Mouse (Mus musculus) midbrain, embryonic 10.5 days (tissue): ENCODE measurements around the gene Mapre1. TPM values are rescaled to one million over a fixed set of nuclear protein-coding genes. Genes with fewer than 3 reads are reported as not detected.
A peak's percentile ranks its signal among the peaks of the same experiment; 100 is the strongest.
"Not testable (repeated sequence)": the region's sequence is repeated elsewhere in the genome, so short reads cannot be mapped to it uniquely, and the experiment has no call there.

Experiments used
- DNase-seq: peaks from one replicate; pipeline ENCODE4 v3.0.0-alpha.2; 2017; ENCODE audit warnings: low spot score
- H3K27ac ChIP-seq: fragments of 300-500 bp; sonication (generic); replicated peaks from 2 replicates; pipeline ENCODE4 v1.5.1; 2016; ENCODE audit warnings: mild to moderate bottlenecking
- H3K27me3 ChIP-seq: fragments of 300-500 bp; sonication (generic); 2 replicates; pipeline ENCODE4 v1.6.1; 2016; ENCODE audit warnings: low read depth, mild to moderate bottlenecking; ENCODE audit not compliant: poor library complexity, severe bottlenecking
- H3K36me3 ChIP-seq: fragments of 300-500 bp; sonication (generic); 2 replicates; pipeline ENCODE4 v1.6.1; 2016; ENCODE audit warnings: mild to moderate bottlenecking, moderate library complexity
- H3K4me1 ChIP-seq: fragments of 300-500 bp; sonication (generic); 2 replicates; pipeline ENCODE4 v1.6.1; 2016
- H3K4me3 ChIP-seq: fragments of 300-500 bp; sonication (generic); 2 replicates; pipeline ENCODE4 v1.5.1; 2016; ENCODE audit warnings: mild to moderate bottlenecking, moderate library complexity
- H3K9me3 ChIP-seq: fragments of 300-500 bp; sonication (generic); replicated peaks from 2 replicates; pipeline ENCODE4 v1.6.1; 2016; ENCODE audit warnings: mild to moderate bottlenecking
- whole genome bisulfite sequencing: fragments of 180-500 bp; shearing (Covaris S2); methylation state at CpG from one replicate; pipeline ENCODE4 v1.1.7; 2016; 5-methylcytosine and 5-hydroxymethylcytosine counted together
- polyA plus RNA-seq: library from polyadenylated mRNA; unstranded; fragments of >200 nt; fragmentation: Nextera tagmentation; extraction: Ambion mirVana; gene quantifications from 2 replicates; pipeline ENCODE4 v1.2.1, GENCODE M21; 2016

Mapre1 gene
- polyA plus RNA-seq, 1 experiment from 2014 or later = 354 TPM

- H3K9me3 ChIP-seq = no peaks in the 10 kb centered on the region
- WGBS = 96% methylated on average over 2 of the region's 2 CpGs
- no peak overlapping the region for H3K4me3 ChIP-seq
- H3K36me3 ChIP-seq = no peaks in the 10 kb centered on the region
- H3K27ac ChIP-seq = no peak overlapping the region
- 0 out of 2 replicates have a peak, but pooled peaks cover 3% of the 10 kb centered on the region for H3K27me3 ChIP-seq
- no peak for DNase-seq
- no peaks in the 10 kb centered on the region for H3K4me1 ChIP-seq
Measured at GRCm38 (mm10) chr2:153784668-153785067, 43.6 kb downstream of the Mapre1 start.

- H3K27ac ChIP-seq = no peak overlapping the region
- no peak overlapping the region for H3K4me3 ChIP-seq
- DNase-seq = no peak
Measured at GRCm38 (mm10) chr2:153793366-153793765, 52.3 kb downstream of the Mapre1 start.

GRCm38 (mm10) chr2:153795090-153795489 lies 54.0 kb downstream of the Mapre1 start:
- Histone ChIP-seq H3K27ac (no peak overlapping the region), H3K36me3 (no peaks in the 10 kb centered on the region), H3K4me1 (no peaks in the 10 kb centered on the region), H3K9me3 (no peaks in the 10 kb centered on the region), H3K4me3 (no peak overlapping the region), H3K27me3 (no peaks in the 10 kb centered on the region)
- WGBS = 72% methylated on average over 5 of the region's 5 CpGs
- no peak for DNase-seq

More at GRCm38 (mm10) chr2:153793366-153793765, 52.3 kb downstream of the Mapre1 start:
- Histone ChIP-seq H3K9me3 (no peaks in the 10 kb centered on the region), H3K36me3 (no peaks in the 10 kb centered on the region), H3K27me3 (no peaks in the 10 kb centered on the region), H3K4me1 (no peaks in the 10 kb centered on the region)

GRCm38 (mm10) chr2:153807464-153807863 lies 66.4 kb downstream of the Mapre1 start:
- not testable (repeated sequence) for H3K9me3 ChIP-seq, H3K4me3 ChIP-seq, H3K27ac ChIP-seq, H3K36me3 ChIP-seq, H3K4me1 ChIP-seq, H3K27me3 ChIP-seq
- DNase-seq = peak; percentile 58

- no peaks in the 10 kb centered on the region for H3K9me3 ChIP-seq
- DNase-seq = no peak
- H3K4me1 ChIP-seq = no peaks in the 10 kb centered on the region
- no peak overlapping the region for H3K4me3 ChIP-seq
- no peaks in the 10 kb centered on the region for H3K27me3 ChIP-seq
- H3K36me3 ChIP-seq = no peaks in the 10 kb centered on the region
- 81% methylated on average over 8 of the region's 8 CpGs for WGBS
- peak overlapping the region; percentile 38; the same call in 1 of the 2 replicates for H3K27ac ChIP-seq
Measured at GRCm38 (mm10) chr2:153808146-153808545, 67.1 kb downstream of the Mapre1 start.

- no peak overlapping the region for H3K4me3 ChIP-seq
- no peaks in the 10 kb centered on the region for H3K27me3 ChIP-seq
- H3K4me1 ChIP-seq = no peaks in the 10 kb centered on the region
- no peak overlapping the region for H3K27ac ChIP-seq
- no peaks in the 10 kb centered on the region for H3K36me3 ChIP-seq
- no peaks in the 10 kb centered on the region for H3K9me3 ChIP-seq
- WGBS = 85% methylated on average over 6 of the region's 6 CpGs
- no peak for DNase-seq
Measured at GRCm38 (mm10) chr2:153808841-153809240, 67.8 kb downstream of the Mapre1 start.

GRCm38 (mm10) chr2:153809921-153810320 lies 68.8 kb downstream of the Mapre1 start:
- no peaks in the 10 kb centered on the region for H3K4me1 ChIP-seq
- no peak for DNase-seq
- 75% methylated on average over 3 of the region's 3 CpGs for WGBS
- no peaks in the 10 kb centered on the region for H3K36me3 ChIP-seq
- no peak overlapping the region for H3K27ac ChIP-seq
- no peaks in the 10 kb centered on the region for H3K27me3 ChIP-seq
- no peaks in the 10 kb centered on the region for H3K9me3 ChIP-seq
- H3K4me3 ChIP-seq = no peak overlapping the region

GRCm38 (mm10) chr2:153822005-153822543 lies 81.0 kb downstream of the Mapre1 start:
- Histone ChIP-seq H3K9me3 (no peaks in the 10 kb centered on the region), H3K4me1 (no peaks in the 10 kb centered on the region), H3K27me3 (no peaks in the 10 kb centered on the region), H3K4me3 (no peak overlapping the region), H3K36me3 (no peaks in the 10 kb centered on the region), H3K27ac (no peak overlapping the region)
- WGBS = 87% methylated on average over 2 of the region's 2 CpGs
- DNase-seq = no peak

Other genes with a start within 250 kb of the Mapre1 start
- not detected in 2 replicates for gene 4930404H24Rik, start 248.5 kb upstream of the Mapre1 start, polyA plus RNA-seq
- gene Nol4l, start 211.3 kb upstream of the Mapre1 start, polyA plus RNA-seq = 12.8 and 16.8 TPM in 2 replicates
- 69.7 and 70.5 TPM in 2 replicates for gene Commd7, start 108.5 kb upstream of the Mapre1 start, polyA plus RNA-seq
- gene Dnmt3b, start 91.8 kb upstream of the Mapre1 start, polyA plus RNA-seq = 18.8 and 20.6 TPM in 2 replicates
- 0.06 TPM in 1 of 2 replicates, not detected in the other for gene Dnmt3c, start 44.6 kb upstream of the Mapre1 start, polyA plus RNA-seq
- gene Efcab8, start 38.7 kb downstream of the Mapre1 start, polyA plus RNA-seq = not detected in 2 replicates
- gene Sun5, start 129.8 kb downstream of the Mapre1 start, polyA plus RNA-seq = not detected in 2 replicates
- gene Bpifb2, start 133.8 kb downstream of the Mapre1 start, polyA plus RNA-seq = not detected in 2 replicates
- not detected in 2 replicates for gene Bpifb6, start 159.1 kb downstream of the Mapre1 start, polyA plus RNA-seq
- not detected in 2 replicates for gene Bpifb3, start 177.0 kb downstream of the Mapre1 start, polyA plus RNA-seq
- 0.10 TPM in 1 of 2 replicates, not detected in the other for gene Bpifb4, start 196.9 kb downstream of the Mapre1 start, polyA plus RNA-seq
- not detected in 2 replicates for gene Bpifa6, start 233.7 kb downstream of the Mapre1 start, polyA plus RNA-seq